Mouse (Mus musculus) embryo, embryonic 10 days (tissue): ENCODE measurements around the gene Asxl1.
"Not testable (repeated sequence)": the region's sequence is repeated elsewhere in the genome, so short reads cannot be mapped to it uniquely, and the experiment has no call there.

Experiments used
- DNase-seq: peaks from one replicate; pipeline ENCODE4 v3.0.0-alpha.2; 2015; ENCODE audit warnings: low spot score

Gene Asxl1

GRCm38 (mm10) chr2:153345071-153345453 lies 567 bp upstream of the Asxl1 start:
- no peak for DNase-seq

GRCm38 (mm10) chr2:153346221-153347182 lies 873 bp downstream of the Asxl1 start:
- DNase-seq: peak; percentile 80

- no peak for DNase-seq
Observed at GRCm38 (mm10) chr2:153347183-153347781, 1.7 kb downstream of the Asxl1 start.

- no peak for DNase-seq
Observed at GRCm38 (mm10) chr2:153348100-153348831, 2.6 kb downstream of the Asxl1 start.

- DNase-seq: no peak
Observed at GRCm38 (mm10) chr2:153350552-153351181, 5.0 kb downstream of the Asxl1 start.

- DNase-seq: no peak
Observed at GRCm38 (mm10) chr2:153354648-153355047, 9.0 kb downstream of the Asxl1 start.

GRCm38 (mm10) chr2:153356784-153357183 lies 11.2 kb downstream of the Asxl1 start:
- no peak for DNase-seq

- DNase-seq: no peak
Observed at GRCm38 (mm10) chr2:153361101-153361710, 15.6 kb downstream of the Asxl1 start.

GRCm38 (mm10) chr2:153364531-153364930 lies 18.9 kb downstream of the Asxl1 start:
- not testable (repeated sequence) for DNase-seq

- DNase-seq: no peak
Observed at GRCm38 (mm10) chr2:153370871-153371270, 25.2 kb downstream of the Asxl1 start.

- no peak for DNase-seq
Observed at GRCm38 (mm10) chr2:153375380-153375779, 29.8 kb downstream of the Asxl1 start.

- no peak for DNase-seq
Observed at GRCm38 (mm10) chr2:153380479-153380878, 34.9 kb downstream of the Asxl1 start.

GRCm38 (mm10) chr2:153389831-153390230 lies 44.2 kb downstream of the Asxl1 start:
- no peak for DNase-seq

GRCm38 (mm10) chr2:153393045-153393444 lies 47.4 kb downstream of the Asxl1 start:
- DNase-seq: no peak

- no peak for DNase-seq
Observed at GRCm38 (mm10) chr2:153397790-153398515, 52.3 kb downstream of the Asxl1 start.

GRCm38 (mm10) chr2:153399166-153399565 lies 53.5 kb downstream of the Asxl1 start:
- DNase-seq: no peak

- DNase-seq: no peak
Observed at GRCm38 (mm10) chr2:153404062-153404461, 58.4 kb downstream of the Asxl1 start.

GRCm38 (mm10) chr2:153404882-153405281 lies 59.3 kb downstream of the Asxl1 start:
- no peak for DNase-seq

- DNase-seq: no peak
Observed at GRCm38 (mm10) chr2:153406882-153407281, 61.3 kb downstream of the Asxl1 start.

- no peak for DNase-seq
Observed at GRCm38 (mm10) chr2:153408971-153409370, 63.3 kb downstream of the Asxl1 start.

- DNase-seq: no peak
Observed at GRCm38 (mm10) chr2:153411557-153411956, 65.9 kb downstream of the Asxl1 start.
